Mouse (Mus musculus): ENCODE results near the gene Casp3.

Gene Casp3

DNA sequence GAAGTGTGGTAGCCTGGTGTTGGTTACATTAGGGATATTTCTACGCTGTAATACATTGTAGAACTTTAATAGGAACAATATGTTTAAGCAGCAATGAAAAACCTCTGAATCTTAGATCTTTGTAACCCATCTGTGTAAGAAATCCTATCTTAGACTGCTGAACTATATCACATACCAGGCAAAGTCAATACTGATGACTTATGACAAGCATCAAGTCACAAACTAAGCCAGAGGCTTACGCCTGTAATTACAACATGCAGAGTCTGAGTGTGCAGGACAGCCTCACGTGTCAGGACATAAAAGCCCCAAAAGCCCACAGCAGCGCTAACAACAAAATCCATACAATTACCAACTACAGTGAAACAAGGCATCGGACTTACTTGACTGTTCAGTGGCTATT, 13.5 kb upstream of the Casp3 start:
- no peak for DNase-seq (ENCODE audit: low read depth in 1 of 2, low spot score in 2 of 2)

- no peak for DNase-seq (ENCODE audit: low read depth in 1 of 2, low spot score in 2 of 2)
Observed at GRCm38 (mm10) chr8:46606930-46607329, 10.2 kb upstream of the Casp3 start.

- no peak for DNase-seq (ENCODE audit: low read depth in 1 of 2, low spot score in 2 of 2)
Observed at GRCm38 (mm10) chr8:46611557-46611956, 5.5 kb upstream of the Casp3 start.

DNA sequence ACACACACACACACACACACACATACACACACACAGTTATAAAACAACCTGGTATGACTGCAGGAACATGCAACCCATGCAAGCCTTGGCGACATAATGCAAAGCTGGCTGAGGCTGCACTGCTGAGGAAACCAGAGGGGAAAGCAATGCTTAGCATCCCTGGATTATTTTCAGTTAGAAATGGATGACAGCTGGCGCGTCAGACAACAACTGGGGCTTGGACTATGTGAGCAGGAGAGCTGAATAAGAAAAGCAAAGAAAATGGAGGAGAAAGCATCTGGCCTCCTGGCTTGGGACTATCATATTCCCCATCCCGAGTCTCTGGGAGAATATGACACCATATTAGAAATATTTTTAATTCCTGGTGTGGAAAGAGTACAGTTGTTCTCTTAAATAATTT, 4.2 kb upstream of the Casp3 start:
- no peak for DNase-seq (ENCODE audit: low read depth in 1 of 2, low spot score in 2 of 2)

- DNase-seq (ENCODE audit: low read depth in 1 of 2, low spot score in 2 of 2): no peak
Observed at GRCm38 (mm10) chr8:46613377-46613776, 3.7 kb upstream of the Casp3 start.

- no peak for DNase-seq (ENCODE audit: low read depth in 1 of 2, low spot score in 2 of 2)
Observed at GRCm38 (mm10) chr8:46615936-46616335, 1.2 kb upstream of the Casp3 start.

DNA sequence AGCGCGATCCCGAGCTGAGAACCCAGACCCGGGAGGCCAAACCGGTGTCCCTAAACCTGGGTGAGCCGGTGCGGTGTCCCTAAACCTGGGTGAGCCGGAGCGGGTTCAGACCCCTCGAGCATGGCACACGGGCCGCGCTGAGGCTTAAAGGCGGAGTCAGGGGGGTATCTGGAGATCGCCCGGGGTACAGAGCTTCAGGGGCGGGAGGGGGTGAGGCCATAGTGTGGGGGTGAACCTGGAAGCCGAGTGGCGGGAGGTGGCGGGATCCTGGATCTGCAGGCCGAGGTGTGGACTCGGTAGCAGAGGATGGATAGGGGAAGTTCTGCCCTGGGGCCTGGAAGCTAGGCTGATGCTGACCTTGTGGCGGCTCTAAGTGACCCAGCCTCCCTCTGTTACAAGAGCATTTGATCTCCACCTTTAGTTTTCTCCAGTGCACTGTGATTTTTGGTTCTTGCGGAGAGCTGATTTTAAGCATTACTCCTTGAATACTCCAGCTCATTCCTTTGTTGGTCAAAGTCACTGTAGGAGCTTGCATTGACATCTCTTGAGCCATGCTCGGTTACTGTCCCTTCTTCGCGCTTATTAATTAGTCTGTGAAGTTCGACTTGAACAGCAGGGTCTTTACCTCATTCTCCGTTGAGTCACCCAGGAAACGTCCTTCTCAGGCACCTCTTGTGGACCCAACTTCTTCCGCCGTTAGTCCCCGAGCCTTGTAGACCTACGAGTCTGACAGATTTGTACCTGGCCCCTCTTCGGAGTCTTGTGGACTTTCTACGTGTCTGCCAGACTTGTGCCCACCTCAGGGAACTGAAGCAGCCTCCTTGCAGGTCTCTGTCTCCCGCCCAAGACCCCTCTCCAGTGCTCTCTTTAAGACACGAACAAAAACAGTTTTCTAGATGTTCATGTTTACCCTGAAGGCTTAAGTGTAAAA, 864 bp downstream of the Casp3 start:
- DNase-seq (ENCODE audit: low read depth in 1 of 2, low spot score in 2 of 2): no peak

GRCm38 (mm10) chr8:46618639-46619320, 1.7 kb downstream of the Casp3 start:
- DNase-seq (ENCODE audit: low read depth in 1 of 2, low spot score in 2 of 2): no peak

GRCm38 (mm10) chr8:46622446-46623270, 5.6 kb downstream of the Casp3 start:
- DNase-seq (ENCODE audit: low read depth in 1 of 2, low spot score in 2 of 2): no peak

DNA sequence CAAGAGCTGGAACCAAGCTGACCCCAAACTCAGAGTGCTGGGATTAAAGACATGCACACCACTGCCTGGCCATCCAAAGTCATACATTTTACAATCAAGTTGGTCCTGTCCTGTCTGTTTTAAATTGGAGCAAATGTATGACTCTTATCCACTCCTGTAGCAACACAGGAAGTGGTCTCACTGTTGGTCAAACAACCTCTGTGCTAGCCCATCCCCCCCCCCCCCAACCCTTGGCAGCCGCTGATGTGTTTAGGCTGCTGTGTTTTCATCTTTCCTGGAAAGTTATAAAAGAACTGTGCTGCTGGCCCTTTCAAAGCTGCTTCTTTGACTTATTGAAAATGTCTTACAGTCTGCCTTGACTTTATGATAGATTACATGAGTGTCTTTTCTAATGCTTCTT, 8.1 kb downstream of the Casp3 start:
- no peak for DNase-seq (ENCODE audit: low read depth in 1 of 2, low spot score in 2 of 2)

GRCm38 (mm10) chr8:46626642-46627041, 9.6 kb downstream of the Casp3 start:
- no peak for DNase-seq (ENCODE audit: low read depth in 1 of 2, low spot score in 2 of 2)

DNA sequence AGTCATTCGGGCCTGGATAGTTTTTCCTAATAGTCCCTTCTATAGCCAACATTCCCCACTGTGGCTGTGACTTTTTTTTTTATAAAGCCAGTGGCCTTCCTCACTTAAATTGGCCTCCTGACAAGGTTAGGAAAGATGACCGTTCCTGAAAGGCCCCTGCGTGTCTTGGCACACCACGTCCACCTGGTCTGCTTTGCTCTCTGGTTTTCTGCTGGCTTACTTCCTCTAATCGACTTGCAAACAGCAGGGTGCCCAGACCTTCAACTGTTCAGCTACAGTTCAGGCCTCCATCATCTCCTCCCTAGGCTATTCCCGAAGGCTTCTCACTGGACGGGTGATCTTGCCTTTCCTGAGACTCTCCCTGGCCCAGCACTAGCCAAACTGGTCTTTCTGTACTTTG, 10.8 kb downstream of the Casp3 start:
- DNase-seq (ENCODE audit: low read depth in 1 of 2, low spot score in 2 of 2): no peak

- no peak for DNase-seq (ENCODE audit: low read depth in 1 of 2, low spot score in 2 of 2)
Observed at GRCm38 (mm10) chr8:46628645-46629044, 11.6 kb downstream of the Casp3 start.

GRCm38 (mm10) chr8:46630422-46630821, 13.3 kb downstream of the Casp3 start:
- DNase-seq (ENCODE audit: low read depth in 1 of 2, low spot score in 2 of 2): no peak

DNA sequence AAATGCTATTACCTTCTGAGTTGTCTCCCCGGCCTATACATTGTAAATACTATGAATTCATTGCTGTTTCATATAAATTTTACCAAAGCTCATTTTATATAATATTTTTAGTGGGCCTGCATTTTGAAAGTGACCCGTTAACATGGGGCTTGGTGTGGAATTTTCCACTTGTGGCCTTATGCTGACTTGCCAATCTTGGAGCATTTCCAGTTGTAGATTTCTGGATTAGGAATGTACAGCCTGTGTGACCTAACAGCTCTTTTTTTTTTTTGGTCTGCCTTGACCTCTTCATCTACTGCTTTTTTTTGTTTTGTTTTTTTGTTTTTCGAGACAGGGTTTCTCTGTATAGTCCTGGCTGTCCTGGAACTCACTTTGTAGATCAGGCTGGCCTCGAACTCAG, 13.8 kb downstream of the Casp3 start:
- DNase-seq (ENCODE audit: low read depth in 1 of 2, low spot score in 2 of 2): no peak

DNA sequence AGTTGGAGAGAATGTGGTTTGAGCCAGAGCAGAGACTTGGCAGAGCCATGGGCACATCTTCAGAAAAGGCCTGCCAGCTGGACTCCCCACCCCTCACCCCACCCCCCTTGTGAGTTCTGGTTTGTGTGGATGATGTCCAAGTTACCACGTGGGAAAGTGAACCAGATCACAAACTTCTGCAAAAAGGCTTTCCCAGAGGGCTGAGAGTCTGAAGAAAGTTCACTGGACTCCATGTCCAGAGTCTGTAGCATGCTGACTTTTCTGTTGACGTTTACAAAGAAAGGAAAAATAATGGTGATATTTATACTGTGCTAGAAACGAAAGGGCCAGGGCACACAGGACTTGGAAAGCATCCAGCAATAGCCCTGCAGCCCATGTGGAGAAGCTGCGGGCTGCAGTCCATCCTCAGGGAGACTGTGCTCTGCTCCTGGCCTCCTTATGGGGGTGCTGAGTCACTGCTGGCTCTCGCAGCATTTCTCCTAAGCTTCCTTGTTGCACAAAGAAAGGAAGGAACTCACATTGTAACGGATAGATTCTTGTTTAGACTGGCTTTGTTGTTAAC, 22.0 kb downstream of the Casp3 start:
- DNase-seq (ENCODE audit: low read depth in 1 of 2, low spot score in 2 of 2): no peak

GRCm38 (mm10) chr8:46639852-46640251, 22.8 kb downstream of the Casp3 start:
- DNase-seq (ENCODE audit: low read depth in 1 of 2, low spot score in 2 of 2): no peak

DNA sequence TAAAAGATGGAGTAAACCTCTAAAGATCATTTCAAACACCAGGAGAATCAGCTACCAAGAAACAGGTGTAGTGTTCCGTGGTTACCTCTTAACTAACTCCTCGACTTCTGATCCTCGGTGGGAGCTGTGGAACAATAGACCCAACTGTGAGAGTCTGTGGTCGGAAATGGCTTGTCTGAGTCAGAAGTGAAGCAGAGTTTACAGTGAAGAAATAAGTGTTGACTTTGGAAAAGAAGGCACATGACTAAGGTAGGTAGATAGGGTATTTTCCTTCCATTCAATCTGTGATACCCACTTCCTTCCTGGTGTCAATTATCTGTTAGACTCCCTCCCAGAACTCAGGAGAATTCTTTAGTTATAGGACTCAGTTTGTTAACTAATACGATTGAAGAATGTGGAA, 24.2 kb downstream of the Casp3 start:
- no peak for DNase-seq (ENCODE audit: low read depth in 1 of 2, low spot score in 2 of 2)

GRCm38 (mm10) chr8:46648421-46648820, 31.3 kb downstream of the Casp3 start:
- DNase-seq (ENCODE audit: low read depth in 1 of 2, low spot score in 2 of 2): no peak

GRCm38 (mm10) chr8:46651872-46652271, 34.8 kb downstream of the Casp3 start:
- no peak for DNase-seq (ENCODE audit: low read depth in 1 of 2, low spot score in 2 of 2)

- DNase-seq (ENCODE audit: low read depth in 1 of 2, low spot score in 2 of 2): no peak
Observed at GRCm38 (mm10) chr8:46655919-46656318, 38.8 kb downstream of the Casp3 start.
